Mouse (Mus musculus): ENCODE data around the gene Acaa1a.

The Acaa1a gene

DNA sequence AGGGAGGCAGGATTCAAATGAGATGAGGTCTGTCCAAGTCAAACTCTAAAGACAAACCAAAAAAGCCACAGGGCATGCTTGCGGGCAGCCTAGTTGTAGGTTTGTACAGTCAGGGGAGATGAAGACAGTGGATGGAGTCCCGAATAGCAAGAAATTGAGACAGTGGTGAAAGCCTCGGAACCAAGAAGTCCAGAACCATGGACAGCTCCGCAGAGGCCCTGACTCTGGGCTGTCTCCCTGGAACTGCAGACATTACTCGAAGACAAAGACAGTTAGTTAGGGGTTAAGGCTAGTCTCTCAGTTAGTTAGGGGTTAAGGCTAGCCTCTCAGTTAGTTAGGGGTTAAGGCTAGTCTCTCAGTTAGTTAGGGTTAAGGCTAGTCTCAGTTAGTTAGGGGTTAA, 49.5 kb downstream of the Acaa1a start:
- DNase-seq (ENCODE audit: low read depth, low spot score), result peak; percentile 6

DNA sequence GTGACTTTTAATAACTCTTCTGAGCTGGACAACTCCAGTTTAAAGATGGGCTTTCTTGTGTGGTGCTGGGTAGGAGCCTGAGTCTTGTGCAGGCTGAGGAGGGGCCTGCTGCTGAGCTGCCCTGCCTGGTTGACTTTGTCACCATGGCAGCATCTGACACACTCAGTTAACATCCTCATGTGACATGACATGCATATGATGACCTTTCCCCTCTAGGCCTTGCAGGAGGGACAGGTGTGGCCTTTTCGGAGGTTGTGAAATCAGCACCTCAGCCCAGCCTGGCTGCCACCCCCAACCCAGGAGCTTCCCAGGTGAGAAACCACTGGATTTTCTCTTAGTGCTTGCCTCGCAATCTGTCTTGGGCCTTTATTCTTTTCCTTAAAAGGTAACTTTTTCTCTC, 50.7 kb downstream of the Acaa1a start:
- no peak for DNase-seq (ENCODE audit: low read depth, low spot score)

DNA sequence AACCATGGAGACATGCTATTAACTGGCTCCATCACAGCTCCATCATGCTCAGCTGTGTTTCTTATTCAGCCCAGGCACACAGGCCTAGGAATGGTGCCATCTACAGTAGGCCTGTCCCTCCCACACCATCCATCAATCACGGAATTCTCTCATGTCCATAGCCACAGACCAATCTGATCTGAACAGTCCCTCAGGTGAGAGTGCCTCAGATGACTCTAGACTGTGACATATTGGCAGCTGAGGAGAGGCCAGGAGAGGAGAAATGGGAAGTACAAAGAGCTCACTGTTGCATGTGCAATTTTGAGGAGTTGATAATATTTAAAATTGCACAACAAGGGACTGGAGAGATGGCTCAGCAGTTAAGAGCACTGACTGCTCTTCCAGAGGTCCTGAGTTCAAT, 55.3 kb downstream of the Acaa1a start:
- no peak for DNase-seq (ENCODE audit: low read depth, low spot score)
